Mouse (Mus musculus) Muller cell, postnatal 12 days (primary cell): ENCODE measurements around the gene Abcg4.
A peak's percentile ranks its signal among the peaks of the same experiment; 100 is the strongest.

ENCODE experiments used
- DNase-seq: peaks from one replicate; pipeline ENCODE4 v3.0.0-alpha.2; 2015; ENCODE audit errors: inconsistent ontology term

Gene Abcg4

DNA sequence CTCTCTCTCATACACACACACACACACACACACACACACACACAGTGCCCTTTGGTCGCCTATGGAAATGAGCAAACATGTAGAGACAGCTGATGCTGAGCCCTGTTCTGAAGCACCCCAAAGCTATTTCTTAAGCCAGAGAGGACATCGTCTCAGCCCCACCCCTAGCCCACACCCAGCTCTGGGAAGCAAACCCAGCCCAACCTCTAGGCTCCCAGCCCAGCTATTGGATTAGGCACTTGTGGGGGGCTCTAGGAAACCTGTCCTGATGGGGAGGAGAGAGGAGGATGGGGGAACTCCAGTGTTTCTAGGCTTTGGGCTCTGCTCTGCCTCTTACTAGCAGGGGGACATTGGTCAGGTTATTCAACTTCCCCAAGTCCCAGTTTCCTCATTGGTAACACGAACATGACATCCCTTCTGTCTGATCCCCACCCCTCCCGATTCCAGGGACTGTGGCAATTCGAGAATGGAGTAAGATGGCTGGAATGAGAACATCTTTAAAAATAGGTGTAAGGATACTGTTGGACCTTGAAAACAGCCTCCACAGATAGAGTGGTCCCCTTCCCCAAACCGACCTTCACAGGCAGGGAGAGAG, 2.1 kb downstream of the Abcg4 start:
- peak; percentile 14 for DNase-seq

DNA sequence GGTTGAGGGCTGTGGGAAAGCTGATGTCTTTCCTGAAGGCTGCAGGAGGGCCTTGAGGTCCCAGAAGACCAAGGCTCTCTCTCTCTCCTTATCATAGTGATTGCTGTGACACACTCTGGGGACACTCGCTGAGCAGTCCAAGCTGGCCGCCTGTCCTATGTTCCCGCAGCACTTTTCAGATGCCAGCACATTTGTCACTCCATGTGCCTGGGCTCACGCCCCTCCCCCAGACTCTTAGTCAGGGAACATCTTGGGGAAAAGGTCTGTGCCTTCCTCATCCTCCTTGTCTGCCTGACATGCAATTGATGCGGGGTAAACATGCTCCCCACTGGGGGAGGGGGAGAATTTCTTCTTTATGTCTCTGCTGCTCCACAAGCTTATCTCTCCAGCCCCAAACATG, 5.2 kb downstream of the Abcg4 start:
- DNase-seq, result no peak

DNA sequence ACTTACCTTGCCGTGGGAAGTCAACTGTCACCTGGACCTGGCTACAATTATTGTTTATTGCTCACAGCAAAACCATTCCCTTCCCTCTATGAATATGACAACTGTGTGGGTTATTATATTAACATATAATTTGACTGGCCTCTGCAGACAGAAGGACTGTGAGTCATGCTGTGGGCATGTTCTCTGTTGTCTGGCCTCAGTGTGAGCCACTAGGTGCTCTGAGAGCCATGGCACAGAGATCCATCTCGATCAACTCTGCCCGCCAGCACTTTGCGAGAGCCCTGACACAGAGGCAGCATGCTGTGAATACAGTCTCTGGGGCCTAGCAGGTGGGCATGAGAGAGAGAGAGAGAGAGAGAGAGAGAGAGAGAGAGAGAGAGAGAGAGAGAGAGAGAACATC, 18.4 kb downstream of the Abcg4 start:
- DNase-seq, result peak; percentile 64

DNA sequence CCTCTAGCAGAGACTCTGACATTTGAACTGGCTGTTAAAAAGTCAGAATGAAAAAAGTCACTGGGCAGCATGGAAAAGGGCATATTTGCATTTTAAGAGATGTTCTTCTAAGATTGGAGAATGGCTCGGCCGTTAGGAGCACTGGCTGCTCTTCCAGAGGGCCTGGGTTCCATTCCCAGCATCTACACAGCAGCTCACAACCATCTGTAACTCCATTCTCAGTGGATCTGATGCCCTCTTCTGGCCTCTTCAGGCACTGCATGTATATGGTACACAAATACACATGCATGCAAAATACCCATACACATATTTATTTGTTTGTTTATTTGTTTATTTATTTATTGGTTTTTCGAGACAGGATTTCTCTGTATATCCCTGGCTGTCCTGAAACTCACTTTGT, 19.3 kb downstream of the Abcg4 start:
- no peak for DNase-seq

DNA sequence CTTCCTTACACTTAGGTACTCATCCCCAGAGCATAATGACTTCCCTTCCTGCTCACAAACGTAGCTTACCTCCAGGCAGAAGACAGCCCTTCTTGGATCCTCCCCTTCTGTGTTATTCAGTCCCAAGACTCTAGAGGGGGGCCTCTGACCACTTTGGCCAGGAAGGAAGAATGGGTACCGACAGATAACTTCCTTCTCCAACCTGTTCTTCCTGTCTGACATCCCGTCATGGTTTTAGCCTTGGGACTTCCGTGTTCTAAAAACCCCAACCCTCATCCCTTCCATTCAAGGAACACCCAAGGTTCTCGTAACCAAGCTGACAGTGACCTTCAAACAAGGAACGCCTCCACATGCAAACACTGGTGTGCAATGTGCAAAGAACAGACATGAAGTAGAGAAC, 20.0 kb downstream of the Abcg4 start, which contains the start of gene Nlrx1:
Nlrx1 (minus strand) TSS at position 168 of the 400 bp plus-strand sequence.
- no peak for DNase-seq

DNA sequence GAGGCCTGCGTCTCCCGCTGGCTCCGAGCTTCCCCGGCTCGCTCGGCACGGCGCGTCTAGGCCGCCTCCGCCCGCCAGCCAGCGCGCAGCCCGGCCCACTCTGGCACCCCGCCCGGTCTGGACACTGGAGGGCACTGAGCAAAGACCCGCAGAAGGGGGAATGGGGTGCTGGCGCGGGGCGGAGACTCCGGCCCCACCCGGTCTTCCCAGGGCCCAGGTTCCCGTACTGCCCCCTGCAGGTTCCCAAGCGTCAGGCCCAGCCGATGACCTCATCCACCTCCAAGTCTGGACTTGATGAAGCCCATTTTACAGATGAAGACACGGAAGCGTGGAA, 20.4 kb downstream of the Abcg4 start:
- peak; percentile 93 for DNase-seq

DNA sequence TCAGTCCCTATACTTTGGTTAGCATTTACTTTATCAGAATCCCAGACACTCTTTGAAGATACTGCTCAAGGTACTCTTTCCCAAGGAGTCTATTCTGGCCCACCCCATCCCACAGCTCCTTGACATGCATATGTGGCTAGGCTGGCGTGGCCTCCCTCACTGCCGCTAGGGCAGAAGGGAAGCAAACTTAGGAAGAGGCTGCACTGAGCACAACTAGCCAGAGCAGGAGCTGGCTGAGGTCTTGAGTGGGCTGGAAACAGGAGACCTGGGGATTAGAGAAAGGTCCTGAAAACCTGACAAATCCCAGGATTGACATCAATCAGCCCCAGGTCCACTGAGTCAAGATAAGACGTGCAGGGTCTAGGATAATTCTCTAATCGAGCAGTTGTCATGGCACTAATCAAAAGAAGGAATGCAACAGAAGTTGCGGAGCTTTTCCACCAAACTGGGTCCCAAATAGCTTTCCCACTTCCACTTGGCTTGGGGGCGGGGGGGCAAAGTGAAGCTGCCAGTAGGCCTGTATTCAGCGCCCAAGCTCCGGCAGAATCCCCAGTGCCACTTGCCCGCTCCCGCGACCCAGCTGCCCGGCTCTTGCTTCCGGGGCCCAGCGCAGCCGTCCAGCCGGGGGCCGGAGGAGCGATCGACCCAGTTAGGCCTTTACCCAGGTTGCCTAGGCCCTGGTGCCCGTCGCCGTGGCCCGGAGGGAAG, 20.9 kb downstream of the Abcg4 start:
- DNase-seq, result no peak

DNA sequence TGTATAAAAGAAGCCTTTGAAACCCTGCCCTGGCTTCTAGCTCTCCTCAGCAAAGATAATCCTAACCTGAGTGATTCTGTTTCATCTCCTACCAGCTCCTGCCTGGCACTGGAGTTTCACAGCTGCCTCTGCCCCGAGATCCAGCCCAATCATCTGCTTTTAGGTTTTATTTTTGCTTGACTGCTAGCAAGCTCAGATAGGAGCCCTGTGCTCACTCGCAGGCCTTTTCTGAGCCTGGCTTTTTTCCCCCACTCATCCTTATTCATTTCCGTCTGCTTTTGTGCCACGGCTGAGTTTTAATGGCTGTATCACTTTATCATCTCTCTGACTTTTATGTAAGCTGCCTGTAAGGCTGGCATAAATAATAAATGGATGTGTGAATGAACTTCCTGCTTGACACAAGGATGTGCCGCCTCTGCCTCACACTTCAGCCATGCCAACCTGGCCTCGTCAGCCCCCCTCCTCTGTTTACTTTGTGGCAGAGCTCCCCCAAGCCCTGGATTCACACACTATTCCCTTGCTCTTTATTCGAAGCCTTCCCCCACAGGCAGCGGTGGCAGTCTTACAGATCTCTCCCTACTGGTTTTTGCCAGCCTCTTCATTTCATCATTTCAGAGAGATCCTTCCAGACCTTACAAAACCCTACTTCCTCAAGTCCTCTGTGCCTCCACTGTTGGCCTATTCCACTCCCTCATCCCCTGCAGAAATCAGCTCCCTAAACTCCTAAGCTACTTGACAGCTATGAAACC, 21.8 kb downstream of the Abcg4 start:
- no peak for DNase-seq

DNA sequence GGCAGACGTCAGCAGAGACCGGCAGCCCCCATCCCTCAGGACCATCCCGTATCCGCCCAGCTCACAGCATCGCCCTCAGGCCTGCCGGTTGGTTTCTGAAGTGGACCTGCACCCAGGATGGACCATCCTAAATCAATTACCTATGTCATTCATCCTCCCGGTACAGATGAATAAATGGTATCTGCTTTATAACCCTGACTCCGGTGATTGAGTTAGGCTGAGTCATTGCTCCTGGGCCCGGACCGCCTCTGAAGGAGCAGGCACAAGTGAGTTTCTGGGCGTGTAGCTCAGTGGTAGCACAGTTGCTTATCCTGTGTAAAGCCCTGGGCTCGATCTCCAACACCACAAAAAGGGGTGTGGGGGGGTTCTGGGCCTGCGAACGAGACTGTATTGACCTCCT, 27.0 kb downstream of the Abcg4 start:
- no peak for DNase-seq

DNA sequence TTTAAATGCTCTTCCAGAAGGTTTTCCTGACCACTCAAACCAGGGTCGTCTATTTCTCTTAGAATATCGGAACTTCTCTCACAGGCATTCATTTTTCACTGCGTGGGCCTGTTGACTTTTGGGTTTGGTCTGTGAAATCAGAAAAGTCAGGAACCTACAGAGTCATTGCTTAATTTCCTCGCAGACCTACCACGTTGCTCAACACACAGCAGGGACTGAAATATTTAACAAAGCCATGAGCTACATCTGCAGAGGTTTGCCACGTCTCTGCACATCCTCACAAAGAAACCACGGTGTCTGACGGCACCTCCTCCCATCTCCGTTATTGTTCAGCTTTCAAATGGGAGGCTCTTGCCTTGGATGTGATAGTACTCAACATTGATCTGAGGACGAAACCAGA, 29.4 kb downstream of the Abcg4 start:
- no peak for DNase-seq

DNA sequence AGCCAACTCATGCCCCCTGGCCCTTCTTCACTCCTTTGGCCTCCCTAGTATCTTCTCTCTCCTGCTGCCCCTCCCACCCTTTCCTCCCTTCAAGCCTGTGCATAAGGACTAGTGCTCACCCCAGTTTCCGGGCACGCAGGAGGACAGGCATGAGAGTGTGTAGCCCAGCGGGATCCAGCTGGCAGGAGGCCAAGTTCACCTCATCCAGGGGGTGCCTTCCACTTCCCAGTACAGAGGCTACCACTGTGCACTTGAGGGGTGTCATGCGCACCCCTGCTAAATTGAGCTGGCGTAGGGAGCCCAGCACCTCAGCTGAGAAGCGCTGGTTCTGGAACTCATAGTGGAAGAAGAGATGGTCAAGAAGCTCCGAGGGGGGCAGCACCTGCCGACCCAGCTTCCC, 32.2 kb downstream of the Abcg4 start:
- DNase-seq, result no peak

DNA sequence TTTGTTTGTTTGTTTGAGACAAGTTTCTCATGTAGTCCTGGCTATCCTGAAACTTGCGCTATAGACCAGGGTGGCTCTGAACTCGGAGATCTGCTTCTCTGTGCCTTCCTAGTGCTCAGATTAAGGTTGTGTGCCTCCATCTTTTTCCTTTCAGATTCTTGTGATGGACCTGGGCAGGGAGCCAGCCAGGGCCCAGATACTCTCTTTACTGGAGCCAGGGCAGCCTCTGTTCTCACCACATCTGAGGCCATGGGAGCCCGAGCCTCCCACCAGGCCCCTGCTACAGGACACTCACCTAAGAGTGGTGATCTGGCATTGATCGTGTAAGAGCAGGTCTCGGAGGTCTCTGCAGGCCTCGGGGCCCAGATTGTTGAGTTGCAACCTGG, 33.3 kb downstream of the Abcg4 start:
- no peak for DNase-seq

DNA sequence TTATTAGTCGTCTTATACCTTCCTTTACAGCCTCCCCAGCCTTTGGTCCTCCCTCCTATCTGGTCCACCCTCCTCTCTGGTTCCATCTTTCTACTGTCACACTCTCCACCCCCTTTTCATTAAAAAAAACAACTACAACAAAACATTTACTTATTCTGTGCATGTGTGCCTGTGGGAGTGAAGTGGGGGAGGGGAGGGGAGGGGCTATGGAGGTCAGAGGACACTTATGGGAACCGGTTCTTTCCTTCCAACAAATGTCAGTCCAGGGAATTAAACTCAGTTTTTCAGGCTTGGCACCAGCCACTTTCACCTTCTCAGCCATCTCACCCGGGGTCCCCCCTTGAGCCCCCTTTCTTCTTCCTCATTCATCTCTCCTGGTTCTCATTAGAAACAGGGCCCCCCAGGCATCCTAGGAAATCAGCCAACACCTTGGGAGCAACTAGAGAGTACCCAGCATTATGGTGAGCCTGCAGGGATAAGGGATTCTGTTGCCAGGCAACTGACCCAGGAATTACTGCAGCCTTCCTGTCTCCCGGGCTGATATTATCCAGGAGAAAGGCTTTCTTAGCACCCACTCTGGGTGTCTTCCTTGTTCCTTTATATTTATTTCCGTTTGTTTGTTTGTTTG, 33.8 kb downstream of the Abcg4 start:
- DNase-seq, result no peak

DNA sequence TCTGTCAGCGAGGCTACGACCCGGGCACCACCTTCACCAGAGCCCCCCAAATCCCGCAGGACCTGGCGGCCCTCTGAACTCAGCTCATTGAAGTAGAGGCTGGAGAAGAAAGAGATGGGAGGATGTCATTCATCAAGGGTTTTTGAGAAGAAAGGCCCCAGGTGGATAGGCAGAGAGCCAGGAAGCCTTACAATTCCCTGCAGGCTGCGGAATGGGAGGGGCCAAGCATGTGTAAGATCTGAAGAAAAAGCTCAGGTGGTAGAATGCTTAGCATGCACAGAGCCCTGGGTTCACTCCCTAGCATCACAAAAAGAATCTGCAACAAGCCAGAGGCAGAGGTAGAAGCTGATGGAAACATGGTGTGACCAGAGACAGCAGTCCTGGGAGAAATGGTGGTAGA, 35.0 kb downstream of the Abcg4 start:
- DNase-seq, result no peak

DNA sequence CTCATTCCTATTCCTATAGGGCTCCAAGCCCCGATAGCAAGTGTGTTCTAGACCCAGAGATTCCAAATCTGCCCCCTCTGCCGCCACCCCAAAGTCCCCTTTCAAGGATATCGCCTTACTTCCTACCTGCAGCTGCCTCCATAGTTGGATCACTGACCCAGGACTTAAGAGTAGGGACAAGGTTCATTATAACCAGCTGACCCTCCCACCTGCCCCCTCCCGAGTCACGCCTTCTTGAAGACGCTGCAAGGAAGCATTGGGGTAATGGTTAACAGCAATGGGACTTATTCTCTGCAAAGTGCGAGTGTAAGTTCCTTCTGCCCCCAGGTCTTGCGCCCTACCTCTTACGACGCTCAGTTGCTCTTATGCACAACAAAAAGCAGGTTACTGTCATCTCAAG, 37.1 kb downstream of the Abcg4 start, which contains the start of gene Pdzd3:
Pdzd3 (minus strand) TSS at position 158 of the 400 bp plus-strand sequence.
- DNase-seq, result no peak

DNA sequence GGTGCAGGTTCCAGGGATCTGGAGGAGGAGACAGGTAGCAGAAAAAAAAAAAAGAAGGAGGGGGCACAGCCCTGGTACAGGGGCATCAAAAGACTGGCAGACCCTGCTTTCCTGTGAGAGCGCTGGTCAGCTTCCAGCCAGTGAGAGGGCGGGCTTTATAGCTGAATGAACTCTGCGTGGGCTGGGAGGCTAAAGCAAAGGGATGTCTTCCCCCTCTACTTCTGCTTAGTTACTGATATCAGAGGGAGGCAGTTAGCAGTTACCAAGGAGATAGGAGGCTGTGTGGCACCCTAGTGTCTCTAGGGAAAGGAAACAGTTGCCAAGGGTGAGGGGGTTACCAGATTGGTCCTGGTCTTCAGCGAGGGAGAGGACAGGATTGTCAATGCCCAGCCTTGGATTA, 38.0 kb downstream of the Abcg4 start:
- no peak for DNase-seq

DNA sequence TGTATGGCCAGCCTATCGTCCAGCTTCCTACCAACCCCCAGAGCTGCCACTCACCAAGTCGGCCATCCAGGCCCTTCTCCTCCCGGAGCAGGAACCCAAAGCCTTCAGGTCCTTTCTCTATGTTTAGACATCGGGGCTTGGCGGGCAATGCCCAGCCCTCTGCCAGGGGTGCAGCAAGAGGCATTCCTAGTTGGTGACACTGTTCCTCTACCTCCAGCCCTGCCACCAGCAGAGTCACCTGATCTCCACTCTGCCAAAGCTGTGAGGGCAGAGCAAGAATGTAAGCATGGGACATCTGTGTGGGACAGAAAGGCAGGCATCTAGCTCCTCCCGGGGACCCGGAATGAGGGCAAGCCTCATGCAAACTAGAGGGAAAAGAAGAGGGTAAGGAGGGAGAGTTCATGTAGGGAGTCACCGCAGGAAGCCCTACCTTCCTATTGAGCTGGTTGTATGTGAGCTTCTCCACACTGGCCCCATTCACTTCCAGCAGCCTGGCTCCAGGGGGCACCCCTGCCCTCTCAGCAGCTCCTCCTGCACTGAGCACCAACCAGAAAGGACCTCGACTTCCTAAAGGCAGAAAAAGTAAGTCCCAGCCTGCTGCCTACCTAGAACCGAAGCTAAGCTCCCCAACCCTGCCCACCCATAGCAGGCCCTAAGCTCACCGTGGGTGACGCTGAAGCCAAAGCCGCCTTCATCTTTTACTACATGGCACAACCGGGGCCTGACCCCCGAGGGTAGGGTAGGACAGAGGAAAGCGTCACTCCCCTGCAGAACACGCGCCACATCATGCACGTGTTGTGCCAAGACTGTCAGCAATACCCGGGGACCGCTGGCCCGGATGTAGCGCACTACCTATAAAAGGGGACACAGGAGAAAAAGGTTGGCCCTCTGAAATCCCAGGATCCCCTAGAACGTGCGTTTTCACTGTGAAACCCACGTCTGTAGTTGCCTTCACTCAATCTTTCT, 39.0 kb downstream of the Abcg4 start:
- DNase-seq, result peak; percentile 64

DNA sequence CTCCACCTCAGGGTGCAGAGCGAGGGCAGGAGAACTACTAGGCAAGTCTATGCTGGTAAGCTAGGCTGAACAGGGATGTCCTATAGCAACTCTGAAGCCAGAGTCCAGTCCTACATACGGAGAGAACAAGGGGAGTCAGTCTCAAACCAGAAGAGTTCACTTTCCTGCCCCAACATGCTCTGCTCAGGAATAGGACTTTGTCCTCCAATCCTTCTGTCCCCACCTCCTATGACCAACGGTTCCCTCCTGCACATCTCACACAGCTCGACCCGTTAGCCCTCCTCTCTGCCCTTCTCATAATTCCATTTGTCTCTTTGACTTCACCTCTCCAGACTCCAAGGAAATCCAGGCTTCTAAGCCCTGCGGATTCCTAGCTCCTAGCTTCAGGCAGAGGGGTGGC, 40.5 kb downstream of the Abcg4 start:
- DNase-seq, result no peak

DNA sequence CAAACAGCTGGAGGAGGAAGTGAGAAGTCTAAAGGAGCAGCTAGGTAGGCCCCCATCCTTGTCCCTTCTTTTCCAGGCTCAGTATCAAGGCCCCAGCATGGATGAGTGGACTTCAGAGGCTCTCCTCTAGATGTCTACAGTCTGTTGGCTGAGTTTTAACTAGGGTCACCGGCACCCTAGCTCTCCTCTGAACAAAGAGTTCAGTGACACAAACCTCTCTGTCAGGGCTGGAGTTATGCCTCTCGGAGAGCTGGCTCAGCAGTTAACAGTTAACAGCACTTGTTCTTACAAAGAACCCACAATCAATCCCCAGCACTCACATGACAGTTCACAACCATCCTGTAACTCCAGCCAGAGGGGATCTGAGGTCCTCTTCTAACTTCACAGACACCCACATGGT, 44.8 kb downstream of the Abcg4 start:
- no peak for DNase-seq

DNA sequence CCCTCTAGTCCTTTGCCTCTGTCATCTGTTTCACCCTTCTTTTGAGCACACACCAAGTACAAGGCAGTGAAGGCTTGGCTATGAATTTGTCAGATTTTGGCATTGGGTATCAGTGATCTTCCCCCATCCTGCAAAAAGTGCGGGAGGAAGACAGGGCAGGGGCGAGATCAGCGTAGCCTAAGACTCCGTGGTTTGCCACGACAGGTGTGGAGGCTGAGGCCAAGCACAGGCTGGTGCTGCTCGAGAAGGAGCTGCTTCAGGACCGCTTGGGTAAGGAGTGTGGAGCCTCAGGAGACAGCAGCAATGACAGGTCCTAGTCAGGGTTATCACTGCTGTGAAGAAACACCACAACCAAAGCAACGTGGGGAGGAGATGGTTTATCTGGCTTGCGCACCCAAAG, 47.0 kb downstream of the Abcg4 start:
- DNase-seq, result no peak

DNA sequence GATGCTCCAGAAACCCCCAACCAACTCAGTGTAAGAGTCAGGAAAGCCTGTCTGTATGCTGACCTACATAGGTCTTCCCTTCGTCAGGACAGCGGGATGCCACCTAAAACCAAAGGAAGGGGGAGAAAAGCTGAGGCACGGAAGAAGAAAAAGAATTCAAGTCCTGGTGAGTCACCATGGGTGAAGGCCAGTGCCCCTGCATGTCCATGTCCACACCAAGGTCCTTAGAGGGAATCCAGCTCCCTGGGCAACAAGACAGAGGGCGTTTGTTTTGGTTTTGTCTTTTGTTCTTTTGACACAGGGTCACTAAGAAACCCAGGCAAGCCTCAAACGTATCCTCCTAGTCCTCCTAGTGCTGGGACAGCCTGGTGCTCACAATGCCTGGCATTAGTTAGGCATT, 47.5 kb downstream of the Abcg4 start:
- peak; percentile 57 for DNase-seq

DNA sequence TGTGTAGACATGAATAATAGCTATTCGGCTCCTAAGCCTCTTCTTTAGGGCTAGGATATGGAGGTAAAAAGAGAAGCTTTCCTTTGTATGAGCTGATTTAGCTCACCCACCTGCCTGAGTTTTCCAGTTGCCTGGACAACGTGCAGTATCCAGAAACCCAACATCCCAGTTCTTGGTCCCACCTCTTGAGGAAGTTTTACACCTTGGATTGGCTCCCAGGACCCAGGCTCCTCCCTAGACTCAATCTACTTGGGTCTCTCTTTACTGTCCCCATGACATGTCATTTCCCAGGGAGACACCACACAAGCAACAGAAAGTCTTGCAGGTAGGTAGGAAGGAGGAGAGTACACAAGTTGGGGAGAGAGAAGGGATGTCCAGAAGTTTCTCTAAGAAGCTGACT, 48.0 kb downstream of the Abcg4 start, which contains the start of gene Ccdc153:
Ccdc153 (plus strand) TSS at position 278 of the 400 bp plus-strand sequence.
- no peak for DNase-seq
